Mouse (Mus musculus) B cell, adult 2 months (primary cell): Measurements from ENCODE around the gene Ntrk2.

ENCODE experiments used
- DNase-seq, 2 experiments: peaks; one replicate each; pipeline ENCODE4 v3.0.0; 2022

Gene Ntrk2

GRCm38 (mm10) chr13:58927656-58928226 is 121.4 kb downstream of the Ntrk2 start:
- no peak for DNase-seq

GRCm38 (mm10) chr13:58928668-58929436 is 122.5 kb downstream of the Ntrk2 start:
- DNase-seq, result no peak

DNA sequence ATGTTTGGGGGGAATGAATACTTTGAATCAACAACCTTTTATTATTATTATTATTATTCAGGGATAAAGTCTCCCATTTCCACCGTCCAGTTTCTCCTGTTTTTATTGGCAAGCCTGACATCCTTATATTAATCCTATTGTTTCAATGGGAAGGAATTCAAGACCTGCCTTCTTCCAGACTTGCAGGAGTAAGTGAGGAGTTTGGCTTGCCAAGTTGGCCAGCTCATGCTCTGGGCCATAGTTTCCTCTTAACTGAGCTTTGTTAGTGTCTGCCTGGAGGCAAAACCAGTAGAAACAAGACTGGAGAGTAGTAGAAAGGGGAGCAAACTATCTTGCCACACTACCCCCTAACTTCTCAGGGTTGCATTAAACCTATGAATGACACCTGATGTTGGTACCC is 123.8 kb downstream of the Ntrk2 start:
- no peak for DNase-seq

DNA sequence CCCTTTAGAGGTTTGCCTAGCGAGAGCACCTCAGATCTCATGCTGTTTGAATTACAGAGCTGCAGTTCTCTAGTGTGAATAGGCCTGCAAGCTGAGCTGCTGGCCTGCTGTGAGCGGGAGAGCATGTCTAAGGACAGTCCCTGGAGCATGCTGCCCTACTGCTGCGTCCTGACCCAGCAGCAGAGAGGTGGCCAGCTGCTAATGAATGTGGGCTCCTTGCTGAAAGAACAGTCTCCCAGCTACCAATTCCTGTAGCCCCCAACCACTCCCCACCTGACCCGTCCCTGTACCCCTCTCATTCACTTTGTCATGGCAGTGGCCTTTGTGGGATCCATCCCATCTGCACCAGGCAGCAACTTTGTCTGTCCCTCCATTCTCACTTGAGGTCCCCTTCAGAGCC is 126.8 kb downstream of the Ntrk2 start:
- no peak for DNase-seq

DNA sequence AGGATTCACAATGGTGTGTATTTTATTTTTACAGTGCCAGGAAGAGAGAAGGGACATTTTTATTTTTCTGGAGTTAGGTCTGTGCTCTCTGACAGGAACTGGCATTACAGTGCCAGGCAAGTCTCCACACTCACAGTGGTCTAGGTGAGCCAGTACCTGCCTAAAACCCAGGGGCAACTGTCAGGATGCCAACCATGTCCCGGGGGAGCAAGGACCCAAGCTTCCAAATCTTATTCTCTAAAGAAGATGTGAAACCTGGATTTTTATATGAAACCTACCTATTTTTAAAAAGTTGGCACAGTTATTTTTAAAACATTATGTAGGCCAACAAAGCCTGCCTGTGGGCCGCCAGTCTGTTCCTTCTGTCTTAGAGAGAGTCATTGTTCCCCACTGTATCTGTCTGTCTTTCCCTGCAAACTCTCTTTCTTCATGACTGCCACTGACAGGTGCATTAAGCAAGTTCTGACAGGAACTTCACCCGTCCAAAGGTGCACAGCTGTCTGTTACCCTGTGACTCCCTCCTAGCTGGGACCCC is 128.3 kb downstream of the Ntrk2 start:
- no peak for DNase-seq

DNA sequence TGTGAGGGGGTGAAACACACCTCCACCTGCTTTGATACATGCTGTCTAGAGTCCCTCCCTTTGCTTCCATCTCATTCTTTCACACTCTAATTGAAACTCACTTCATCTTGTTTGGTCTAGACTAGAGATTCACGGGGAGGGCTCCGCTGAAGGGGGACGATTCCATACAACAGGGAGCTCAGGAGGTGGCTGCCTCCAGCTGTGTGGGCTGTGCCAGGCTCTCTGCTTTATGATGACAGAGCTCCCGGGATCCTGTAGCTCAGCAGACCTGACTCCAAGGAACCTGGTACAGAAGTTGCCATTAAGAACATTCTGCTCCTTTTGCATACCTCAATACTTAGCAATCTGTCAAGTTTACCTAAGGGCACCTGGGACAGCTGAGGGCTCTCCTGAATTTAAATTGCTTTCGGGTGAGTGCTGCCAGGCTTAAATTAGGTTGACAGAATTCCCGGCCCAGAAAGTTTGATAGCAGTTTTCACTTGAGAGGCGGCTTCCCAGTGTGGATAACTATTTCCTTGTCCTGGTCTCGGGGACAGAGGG is 129.7 kb downstream of the Ntrk2 start:
- no peak for DNase-seq

DNA sequence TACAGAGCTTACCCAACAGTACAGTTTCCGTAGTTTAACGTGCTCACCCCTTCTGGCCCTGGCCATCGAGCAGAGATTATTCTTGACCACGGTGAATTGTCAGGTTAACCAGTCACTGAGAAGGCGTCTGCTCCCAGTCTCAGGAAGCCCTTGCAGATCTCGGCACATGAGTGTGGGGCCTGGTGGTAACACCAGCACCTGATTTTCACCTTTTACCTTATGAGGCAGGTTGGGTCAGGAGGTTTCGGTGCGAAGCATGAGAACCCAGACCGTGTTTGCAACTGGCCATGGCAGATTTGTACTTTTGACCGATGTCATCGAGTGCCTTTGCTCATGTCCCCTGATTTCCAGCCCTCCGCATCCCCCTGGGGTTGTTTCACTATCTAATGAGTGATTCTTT is 131.5 kb downstream of the Ntrk2 start:
- DNase-seq, result no peak

DNA sequence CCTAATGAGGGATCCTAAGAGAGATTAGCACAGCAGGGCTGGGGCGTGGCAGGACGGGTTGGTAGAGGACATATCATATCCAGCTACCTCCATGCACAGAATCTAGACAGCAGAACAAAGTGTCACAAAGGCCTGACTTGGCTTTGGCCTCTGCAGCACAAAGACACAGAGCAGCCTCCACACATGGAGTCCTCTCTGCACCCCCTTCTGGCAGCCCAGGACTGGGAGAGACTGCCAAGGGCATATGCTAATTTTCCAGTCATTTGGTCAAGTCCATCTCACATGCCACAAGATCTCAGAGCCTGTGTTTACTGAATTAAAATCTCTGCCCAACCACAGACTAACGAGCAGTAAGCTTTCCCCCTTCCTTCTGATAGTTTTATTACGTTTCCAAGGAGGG is 132.1 kb downstream of the Ntrk2 start:
- no peak for DNase-seq

GRCm38 (mm10) chr13:58940208-58940607 is 133.8 kb downstream of the Ntrk2 start:
- no peak for DNase-seq

DNA sequence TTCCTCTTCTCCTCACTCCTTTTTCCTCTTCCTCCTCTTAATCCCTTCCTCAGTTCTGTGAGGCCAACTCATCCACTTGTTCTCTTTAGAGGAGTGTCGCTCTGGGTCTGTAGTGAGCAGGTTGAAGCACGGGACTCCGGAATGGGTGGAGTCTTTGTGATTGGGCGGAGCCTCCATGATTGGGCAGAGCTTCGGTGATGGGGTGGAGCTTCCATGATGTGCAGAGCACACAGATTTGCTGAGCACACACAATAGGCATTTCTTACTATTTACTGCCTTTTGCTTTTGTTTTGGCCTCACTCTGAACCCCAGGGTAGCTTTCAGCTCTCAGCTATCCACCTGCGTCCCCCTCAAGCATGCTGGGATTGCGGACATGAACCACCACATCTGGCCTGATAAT is 134.4 kb downstream of the Ntrk2 start:
- DNase-seq, result no peak

DNA sequence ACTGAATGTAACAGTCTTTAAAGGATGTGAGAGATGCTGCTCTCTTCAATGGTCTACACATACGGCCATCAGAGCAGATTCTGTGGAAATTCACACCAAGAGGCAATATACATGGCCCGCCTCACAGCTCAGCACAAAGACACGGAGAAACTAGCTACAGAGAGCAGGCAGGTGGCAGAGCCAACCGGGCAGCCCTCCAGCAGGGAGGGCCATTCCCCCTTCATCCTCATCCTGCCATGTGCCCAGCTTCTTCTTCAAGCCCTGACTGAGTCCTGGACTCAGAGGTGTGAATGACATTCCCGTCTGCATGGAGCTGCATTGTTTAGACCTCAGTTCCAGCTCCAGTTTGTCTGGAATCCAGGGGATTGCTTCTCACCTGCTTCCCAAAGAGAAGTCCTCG is 139.4 kb downstream of the Ntrk2 start:
- no peak for DNase-seq

DNA sequence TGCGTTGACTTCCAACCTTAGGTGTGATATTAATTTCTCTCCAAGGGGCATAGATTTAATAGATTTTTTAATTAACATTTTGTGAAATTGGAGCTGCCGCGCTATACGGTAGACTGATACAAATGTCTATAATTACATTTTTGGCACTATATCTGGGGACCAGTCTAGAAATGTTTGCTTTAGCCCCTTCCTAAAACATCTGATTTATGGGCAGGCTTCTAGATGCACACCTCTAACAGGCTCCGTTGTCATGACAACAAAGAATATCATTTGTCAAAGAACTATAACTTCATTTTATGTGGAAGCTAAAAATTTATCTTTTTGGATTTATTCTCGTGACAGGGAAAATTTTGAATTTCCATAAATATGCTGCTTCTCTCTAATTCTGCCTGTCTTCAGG is 140.2 kb downstream of the Ntrk2 start:
- no peak for DNase-seq

DNA sequence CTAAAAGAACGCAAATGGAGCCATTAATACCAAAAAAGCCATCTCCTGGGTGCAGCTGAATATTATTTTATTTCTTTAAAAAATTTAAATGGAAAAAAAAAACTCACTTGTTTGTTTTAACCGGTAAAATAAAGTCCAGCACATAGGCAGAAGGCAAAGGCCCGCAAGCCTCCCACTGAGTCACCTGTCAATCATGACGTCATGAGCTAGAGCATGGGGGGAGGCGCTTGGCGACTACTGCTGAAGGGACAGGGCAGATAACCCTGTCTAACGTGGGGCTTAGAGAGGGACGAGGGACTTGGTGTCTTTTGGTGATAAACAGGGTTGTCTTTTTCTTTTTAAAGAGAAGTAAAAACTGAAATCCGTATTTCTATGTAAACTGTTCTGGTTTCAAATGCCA is 140.7 kb downstream of the Ntrk2 start:
- no peak for DNase-seq

DNA sequence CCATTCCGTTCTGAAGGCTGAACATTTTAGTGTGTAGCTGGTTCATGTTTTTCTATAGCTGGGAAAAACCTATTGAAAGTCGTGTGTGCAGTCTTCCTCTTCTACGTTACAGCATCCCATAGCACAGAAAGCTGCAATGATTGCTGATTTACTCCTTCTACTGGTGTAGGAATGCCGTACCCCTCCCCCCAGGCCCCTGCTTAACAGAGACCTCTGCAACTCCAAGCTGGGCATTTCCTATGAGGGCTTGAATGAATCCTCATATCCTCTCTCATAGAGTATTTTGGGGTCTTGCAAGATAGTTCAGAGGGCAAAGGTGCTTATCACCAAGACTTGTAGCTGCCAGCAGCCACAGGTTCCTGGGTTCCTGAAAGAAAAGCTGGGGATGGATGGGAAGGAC is 148.0 kb downstream of the Ntrk2 start:
- DNase-seq, result no peak

DNA sequence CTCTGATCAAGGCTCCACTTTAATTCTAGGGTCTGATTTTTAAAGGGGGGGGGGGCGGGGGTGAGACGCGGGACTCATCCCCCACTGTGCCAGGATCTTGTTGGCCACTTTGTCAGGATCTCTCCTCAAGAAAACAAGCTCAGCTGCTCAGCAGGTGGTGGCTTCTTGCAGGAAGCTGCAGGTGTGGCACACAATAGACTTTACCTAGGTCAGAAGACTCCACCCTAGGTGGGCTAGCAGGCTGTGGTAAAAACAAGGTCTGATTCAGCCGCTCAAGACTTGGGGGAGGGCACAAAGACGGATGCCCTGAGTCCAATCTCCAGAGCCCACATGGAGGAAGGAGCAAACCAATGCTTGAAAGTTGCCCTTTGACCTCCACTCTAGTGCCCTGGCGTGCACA is 148.4 kb downstream of the Ntrk2 start:
- no peak for DNase-seq

DNA sequence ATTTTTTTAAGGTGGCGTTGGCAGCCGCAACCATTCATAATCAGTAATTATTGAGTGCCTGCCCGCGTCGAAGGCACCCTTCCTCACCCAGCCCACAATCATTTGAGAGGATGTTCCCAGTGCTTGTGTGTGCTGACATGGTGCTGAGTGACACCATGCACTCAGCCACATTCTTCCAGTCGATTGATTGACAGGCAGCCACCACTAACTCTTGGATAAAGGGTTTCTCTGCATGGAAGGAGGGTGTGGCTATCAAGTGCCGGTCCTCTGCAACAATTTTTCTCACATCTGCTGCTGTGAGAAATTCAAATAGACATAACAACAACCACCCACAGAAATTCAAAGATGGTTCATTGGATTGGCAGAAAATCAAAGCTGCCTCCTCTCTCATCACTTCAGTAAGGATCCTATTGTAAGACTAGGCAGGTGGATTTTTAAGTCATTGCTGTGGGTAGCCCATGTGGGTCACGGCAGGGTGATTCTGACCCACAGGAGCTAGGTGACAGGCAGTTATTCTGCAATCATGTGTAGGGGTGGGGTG is 148.9 kb downstream of the Ntrk2 start:
- no peak for DNase-seq

- DNase-seq, result no peak
Measured at GRCm38 (mm10) chr13:58958171-58958904, 152.0 kb downstream of the Ntrk2 start.

DNA sequence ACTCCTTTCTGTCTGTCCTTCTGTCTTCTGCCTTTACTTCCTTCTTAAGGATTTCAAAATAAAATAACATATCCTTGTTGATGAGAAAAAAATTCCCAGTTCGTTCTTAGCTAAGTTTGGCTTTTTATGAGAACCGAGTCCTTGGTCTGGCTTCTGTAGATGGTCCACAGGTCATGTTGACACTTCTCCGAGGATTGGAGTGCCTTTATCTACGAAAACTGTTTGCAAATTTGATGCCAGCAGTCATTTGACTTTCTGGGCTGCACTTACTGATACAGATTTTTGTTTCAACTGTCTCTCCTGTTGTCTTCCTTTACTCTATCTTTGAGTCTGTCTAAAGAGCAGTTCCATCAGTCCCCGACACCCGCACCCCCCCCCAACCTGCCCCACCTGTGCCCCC is 154.0 kb downstream of the Ntrk2 start:
- no peak for DNase-seq

DNA sequence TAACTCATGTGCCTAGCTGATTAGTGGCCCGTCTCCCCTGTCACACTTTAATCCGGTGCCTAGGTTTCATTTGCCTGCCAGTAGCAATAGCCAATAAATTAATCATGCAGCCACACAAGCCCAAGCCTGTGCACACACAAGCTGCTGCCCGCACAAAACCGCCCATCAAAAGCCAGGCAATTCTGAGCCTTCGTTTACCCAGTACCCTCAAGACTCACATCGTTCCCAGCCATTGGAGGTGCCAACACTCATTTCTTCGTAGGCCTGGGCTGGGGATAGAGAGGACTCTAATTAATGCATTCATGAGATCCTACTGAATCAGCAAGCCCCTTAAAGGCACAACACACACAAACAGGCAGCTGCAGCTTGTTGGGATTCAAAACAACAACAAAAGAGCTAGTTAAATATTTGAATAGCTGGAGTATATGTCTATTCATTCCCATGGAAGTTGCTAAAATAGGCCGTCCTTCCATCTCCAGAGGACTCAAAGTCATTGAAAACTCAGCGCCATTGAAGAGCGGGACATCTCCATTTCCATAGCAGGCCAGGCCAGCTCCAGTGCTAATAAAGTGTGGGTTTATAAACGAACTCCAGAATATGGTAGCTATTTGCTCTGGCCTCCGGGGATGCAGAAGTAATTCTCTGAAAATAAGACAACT is 158.5 kb downstream of the Ntrk2 start:
- no peak for DNase-seq

DNA sequence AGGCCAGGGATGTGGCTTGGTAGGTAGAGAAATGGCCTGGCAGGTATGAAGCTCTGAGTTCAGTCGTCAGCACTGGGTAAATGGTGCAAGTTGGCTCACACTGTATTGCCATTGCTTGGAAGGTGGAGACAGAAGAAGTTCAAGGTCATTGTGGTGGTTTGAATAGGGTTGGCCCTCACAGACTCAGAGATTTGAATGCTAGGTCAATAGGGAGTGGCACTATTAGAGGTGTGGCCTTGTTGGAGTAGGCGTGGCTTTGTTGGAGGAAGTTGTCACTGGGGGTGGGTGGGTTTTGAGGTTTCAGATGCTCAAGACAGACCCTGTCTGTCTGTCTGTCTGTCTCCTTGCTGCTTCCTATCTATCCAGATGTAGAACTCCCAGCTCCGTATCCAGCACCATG is 159.5 kb downstream of the Ntrk2 start:
- DNase-seq, result no peak

GRCm38 (mm10) chr13:58966466-58966865 is 160.1 kb downstream of the Ntrk2 start:
- DNase-seq, result no peak

GRCm38 (mm10) chr13:58968168-58968567 is 161.8 kb downstream of the Ntrk2 start:
- no peak for DNase-seq

- DNase-seq, result no peak
Measured at GRCm38 (mm10) chr13:58971449-58971903, 165.1 kb downstream of the Ntrk2 start.
